Mouse (Mus musculus): ENCODE results near the gene Atp5f1.

DNA sequence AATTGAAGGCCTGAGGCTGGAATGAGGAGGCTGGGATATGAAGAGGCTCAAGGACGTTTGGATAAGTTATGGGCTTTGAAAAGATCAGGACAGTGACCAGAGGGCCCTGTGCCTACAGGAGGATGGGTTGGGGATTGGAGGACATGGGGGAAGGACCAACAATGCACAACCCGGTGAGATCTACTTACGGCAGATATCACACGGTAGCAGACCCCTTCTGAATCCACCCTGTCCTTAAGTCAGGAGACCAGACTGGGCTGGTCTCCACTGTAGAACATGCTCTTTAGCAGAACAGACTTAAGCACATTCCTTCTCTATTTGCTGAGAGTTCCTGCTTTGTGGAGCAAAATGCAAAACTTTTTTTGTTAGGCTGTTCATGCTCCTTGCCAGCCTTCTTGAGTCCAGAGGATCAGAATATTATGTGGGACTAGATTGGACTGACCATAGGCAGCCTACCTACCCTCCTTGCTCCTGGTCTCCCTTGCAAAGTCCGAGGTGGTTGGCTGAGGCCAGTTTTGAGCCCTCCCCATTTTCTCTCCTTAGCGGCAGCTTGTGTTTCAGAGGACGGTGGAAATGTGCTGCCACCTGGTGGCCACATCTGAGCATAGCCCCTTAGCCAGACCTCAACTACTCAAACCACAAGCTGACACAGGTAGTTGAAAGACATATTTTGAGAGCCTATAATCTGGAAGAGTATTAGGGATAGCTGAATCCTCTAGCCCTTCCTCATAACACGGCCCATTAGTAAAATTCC, 60.3 kb downstream of the Atp5f1 start:
- TF ChIP-seq SIN3A (IDR thresholded peaks at IDR 0.05; ENCODE audit: low read length) (peak; percentile 52; the same call in 1 of the 2 replicates), POLR2A (IDR thresholded peaks at IDR 0.05; ENCODE audit: control insufficient read depth in 1 of 2, insufficient read depth in 1 of 2, low read depth in 1 of 2, low read length in 2 of 2, poor library complexity in 1 of 2) (no peak), CTCF (IDR thresholded peaks at IDR 0.05 in 2 of 3, conservative IDR thresholded peaks at IDR 0.05 in 1 of 3; ENCODE audit: control insufficient read depth in 1 of 3, insufficient read depth in 1 of 3, low read depth in 2 of 3, low read length in 3 of 3, poor library complexity in 1 of 3, severe bottlenecking in 1 of 3) (peak; percentile 85 to 98 (median 96)), CHD2 (IDR thresholded peaks at IDR 0.05; ENCODE audit: low read length) (no peak), USF2 (IDR thresholded peaks at IDR 0.05; ENCODE audit: borderline replicate concordance in 1 of 2, insufficient read depth in 1 of 2, low read depth in 1 of 2, low read length in 2 of 2) (no peak), RCOR1 (IDR thresholded peaks at IDR 0.05; ENCODE audit: low read depth, low read length) (no peak), EP300 (IDR thresholded peaks at IDR 0.05; ENCODE audit: low read depth in 1 of 2, low read length in 2 of 2) (no peak), USF1 (IDR thresholded peaks at IDR 0.05; ENCODE audit: low read depth, low read length) (no peak), MAFK (IDR thresholded peaks at IDR 0.05; ENCODE audit: borderline replicate concordance, low read depth, low read length) (no peak)

Measured in MEL (cell line).